Mouse (Mus musculus) lung, postnatal 0 days (tissue): Measurements from ENCODE around the gene Zfp949.

Experiments
- CTCF ChIP-seq: IDR thresholded peaks from 2 replicates; pipeline ENCODE4 v1.5.1; 2016; ENCODE audit warnings: antibody characterized with exemption, mild to moderate bottlenecking
- EP300 ChIP-seq: IDR thresholded peaks from 2 replicates; pipeline ENCODE4 v1.6.1; 2016; ENCODE audit warnings: antibody characterized with exemption, mild to moderate bottlenecking, control low read depth

DNA sequence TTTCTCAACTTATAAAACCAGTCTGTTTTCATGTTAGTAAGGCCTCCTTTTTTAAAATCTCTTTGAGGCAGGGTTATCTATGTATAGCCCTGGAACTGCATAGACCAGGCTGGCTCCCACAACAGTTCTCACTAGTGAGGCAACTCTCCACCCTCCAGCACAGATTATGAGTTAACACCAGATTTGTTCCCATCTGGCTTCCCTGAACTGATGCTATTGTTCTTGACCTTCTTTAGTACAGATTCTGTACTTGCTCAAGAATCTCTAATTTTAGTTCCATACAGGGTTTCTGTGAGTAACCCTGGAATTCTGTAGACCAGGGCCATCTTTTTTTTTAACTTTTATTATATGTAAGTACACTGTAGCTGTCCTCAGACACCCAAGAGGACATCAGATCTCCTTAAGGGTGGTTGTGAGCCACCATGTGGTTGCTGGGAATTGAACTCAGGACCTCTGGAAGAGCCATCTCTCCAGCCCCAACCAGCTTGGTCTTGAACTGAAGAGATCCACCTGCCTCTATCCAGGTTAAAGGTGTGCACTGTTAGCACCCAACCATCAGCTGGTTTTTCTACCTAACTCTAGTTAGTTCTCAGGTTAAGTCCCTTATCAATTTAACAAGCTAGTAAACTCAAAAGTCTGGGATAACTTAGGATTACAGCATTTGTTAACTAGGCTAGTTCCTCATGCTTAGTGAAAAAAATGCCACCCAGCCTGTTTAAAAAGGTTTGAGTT lies 28.3 kb upstream of the Zfp949 start:
- TF ChIP-seq EP300, result no peak
- TF ChIP-seq CTCF, result no peak
